Mouse (Mus musculus): ENCODE results near the gene Usp31. TPM values are rescaled to one million over a fixed set of nuclear protein-coding genes. Genes with fewer than 3 reads are reported as not detected.
A peak's percentile ranks its signal among the peaks of the same experiment; 100 is the strongest.

The Usp31 gene
- polyA plus RNA-seq, 1 experiment from 2014 or later, result 3.5 TPM

DNA sequence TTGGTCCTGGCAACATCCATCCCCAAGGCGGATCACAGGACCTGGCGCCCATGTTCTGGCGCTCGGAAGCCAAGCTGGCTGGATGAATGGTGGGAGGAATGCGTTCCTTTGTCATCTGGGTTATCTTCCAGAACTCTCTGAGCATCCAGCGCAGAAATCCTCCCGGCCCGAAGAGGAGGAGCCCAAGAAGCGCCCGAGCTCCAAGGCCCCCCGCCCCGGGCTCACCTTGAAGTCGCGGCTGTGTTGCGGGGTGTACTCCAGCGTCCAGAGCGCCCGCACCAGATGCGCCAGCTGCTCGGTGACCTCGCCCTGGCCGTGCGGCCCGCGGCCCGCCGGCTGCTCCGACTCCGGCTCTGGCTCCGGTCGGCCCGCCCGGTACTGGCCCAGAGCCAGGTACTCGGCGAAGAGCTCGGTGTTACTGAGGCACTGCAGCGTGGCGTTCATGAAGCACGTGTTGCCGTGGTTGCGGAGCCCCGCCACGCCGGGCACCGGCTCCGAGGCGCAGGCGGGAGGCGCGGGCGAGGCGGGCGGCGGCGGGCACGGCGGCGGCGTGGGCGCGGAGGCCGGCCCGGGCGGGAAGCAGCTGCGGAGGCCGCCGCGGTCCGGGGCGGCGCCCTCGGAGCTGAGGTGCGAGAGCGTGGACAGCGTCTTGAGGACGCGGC lies 511 bp downstream of the Usp31 start:
- ATAC-seq (ENCODE audit: insufficient number of reproducible peaks, insufficient read depth, low FRiP score, low read depth), result peak; percentile 30; the same call in 1 of the 2 replicates
- Histone ChIP-seq H3K27ac (ENCODE audit: low read length) (no peak overlapping the region), H3K9ac (replicated peaks; ENCODE audit: low read depth, low read length) (peak overlapping the region; percentile 60), H3K4me3 (ENCODE audit: low read depth, low read length) (peak overlapping the region; percentile 50), H3K36me3 (ENCODE audit: control insufficient read depth, insufficient read depth, low read length) (no peaks in the 10 kb centered on the region), H3K4me1 (ENCODE audit: control insufficient read depth, insufficient read depth, low read length) (peaks cover 13% of the 10 kb centered on the region; the same call in 1 of the 2 replicates), H3K27me3 (ENCODE audit: control insufficient read depth, insufficient read depth, low read length) (no peaks in the 10 kb centered on the region), H3K4me2 (replicated peaks; ENCODE audit: low read depth, low read length) (peak overlapping the region; percentile 96), H3K9me3 (ENCODE audit: control insufficient read depth, low read depth, low read length) (no peaks in the 10 kb centered on the region)
- WGBS, result under 1% methylated on average over 60 of the region's 77 CpGs

DNA sequence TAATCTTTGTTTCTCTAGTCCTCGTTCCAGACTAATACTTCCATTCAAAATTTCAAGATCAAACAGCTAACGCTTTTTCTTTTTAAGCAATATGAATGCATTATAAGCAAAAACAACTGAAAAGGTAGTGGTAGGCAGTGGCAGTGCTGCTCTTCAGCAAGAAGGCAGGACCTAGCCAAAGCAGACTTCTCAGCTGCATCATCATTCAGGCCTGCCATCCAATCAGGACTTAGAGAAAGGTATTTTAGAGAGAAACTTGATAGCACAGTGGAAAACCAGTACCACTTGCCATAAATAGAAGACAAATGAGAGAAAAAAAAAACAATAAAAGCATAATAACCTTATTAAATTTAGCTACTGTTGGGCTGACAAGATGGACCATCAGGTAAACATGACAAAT lies 2.0 kb downstream of the Usp31 start:
- Histone ChIP-seq H3K9me3 (ENCODE audit: control insufficient read depth, low read depth, low read length) (no peaks in the 10 kb centered on the region), H3K4me2 (replicated peaks; ENCODE audit: low read depth, low read length) (no peak overlapping the region), H3K4me1 (ENCODE audit: control insufficient read depth, insufficient read depth, low read length) (peaks cover 13% of the 10 kb centered on the region; the same call in 1 of the 2 replicates), H3K4me3 (ENCODE audit: low read depth, low read length) (no peak overlapping the region), H3K9ac (replicated peaks; ENCODE audit: low read depth, low read length) (no peak overlapping the region), H3K27ac (ENCODE audit: low read length) (no peak overlapping the region), H3K36me3 (ENCODE audit: control insufficient read depth, insufficient read depth, low read length) (no peaks in the 10 kb centered on the region), H3K27me3 (ENCODE audit: control insufficient read depth, insufficient read depth, low read length) (no peaks in the 10 kb centered on the region)
- 91% methylated on average over 2 of the region's 2 CpGs for WGBS
- no peak for ATAC-seq (ENCODE audit: insufficient number of reproducible peaks, insufficient read depth, low FRiP score, low read depth)

DNA sequence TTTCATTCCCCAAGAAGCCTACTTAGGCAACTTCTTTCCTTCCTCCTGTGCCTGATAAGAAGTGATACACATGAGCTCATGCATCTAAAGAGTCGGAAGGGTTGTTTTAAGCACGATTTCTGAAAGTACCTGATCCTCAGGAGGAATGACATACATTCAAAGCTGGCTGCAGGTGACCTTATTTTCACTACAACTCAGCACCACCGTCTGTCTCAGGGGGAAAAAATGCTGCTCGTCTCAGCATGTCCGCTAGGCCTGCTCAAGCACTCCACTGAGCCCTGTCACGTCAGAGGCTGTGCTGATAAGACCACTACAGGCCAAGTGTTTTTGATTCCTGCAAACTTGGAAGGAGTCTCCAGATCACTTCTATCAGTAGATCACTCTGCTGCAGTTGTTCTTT lies 5.1 kb downstream of the Usp31 start:
- 48% methylated on average over 6 of the region's 6 CpGs for WGBS
- Histone ChIP-seq H3K9ac (replicated peaks; ENCODE audit: low read depth, low read length) (no peak overlapping the region), H3K36me3 (ENCODE audit: control insufficient read depth, insufficient read depth, low read length) (no peaks in the 10 kb centered on the region), H3K27ac (ENCODE audit: low read length) (no peak overlapping the region), H3K4me2 (replicated peaks; ENCODE audit: low read depth, low read length) (no peak overlapping the region), H3K9me3 (ENCODE audit: control insufficient read depth, low read depth, low read length) (no peaks in the 10 kb centered on the region), H3K4me1 (ENCODE audit: control insufficient read depth, insufficient read depth, low read length) (peaks cover 13% of the 10 kb centered on the region; the same call in 1 of the 2 replicates), H3K27me3 (ENCODE audit: control insufficient read depth, insufficient read depth, low read length) (no peaks in the 10 kb centered on the region), H3K4me3 (ENCODE audit: low read depth, low read length) (no peak overlapping the region)
- no peak for ATAC-seq (ENCODE audit: insufficient number of reproducible peaks, insufficient read depth, low FRiP score, low read depth)

GRCm38 (mm10) chr7:121700480-121700879 lies 6.6 kb downstream of the Usp31 start:
- no peak for ATAC-seq (ENCODE audit: insufficient number of reproducible peaks, insufficient read depth, low FRiP score, low read depth)
- no peak overlapping the region for H3K4me3 ChIP-seq (ENCODE audit: low read depth, low read length)
- no peak overlapping the region for H3K9ac ChIP-seq (replicated peaks; ENCODE audit: low read depth, low read length)
- H3K27me3 ChIP-seq (ENCODE audit: control insufficient read depth, insufficient read depth, low read length), result no peaks in the 10 kb centered on the region
- no peak overlapping the region for H3K27ac ChIP-seq (ENCODE audit: low read length)
- WGBS, result 87% methylated on average over 3 of the region's 3 CpGs
- no peak overlapping the region for H3K4me2 ChIP-seq (replicated peaks; ENCODE audit: low read depth, low read length)
- H3K36me3 ChIP-seq (ENCODE audit: control insufficient read depth, insufficient read depth, low read length), result no peaks in the 10 kb centered on the region
- H3K4me1 ChIP-seq (ENCODE audit: control insufficient read depth, insufficient read depth, low read length), result peaks cover 6% of the 10 kb centered on the region; the same call in 1 of the 2 replicates
- H3K9me3 ChIP-seq (ENCODE audit: control insufficient read depth, low read depth, low read length), result no peaks in the 10 kb centered on the region

DNA sequence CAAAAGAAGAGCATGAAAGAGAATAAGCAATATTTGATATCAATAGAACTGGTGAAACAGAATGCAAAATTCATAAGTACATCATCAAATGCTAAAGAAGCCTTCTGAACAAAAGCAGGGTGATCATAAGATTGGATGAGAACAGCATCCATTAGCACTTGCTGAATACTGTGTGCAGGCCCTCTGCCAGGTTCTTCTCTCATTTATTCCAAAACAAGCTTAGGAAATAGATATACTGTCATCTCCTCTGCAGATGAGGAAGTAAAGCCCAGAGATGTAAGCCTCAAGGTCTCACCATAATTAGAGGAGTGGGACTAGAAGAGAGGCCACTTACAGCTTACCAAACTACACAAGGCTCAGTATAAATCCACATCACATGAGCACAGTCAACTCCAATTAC lies 7.8 kb downstream of the Usp31 start:
- ATAC-seq (ENCODE audit: insufficient number of reproducible peaks, insufficient read depth, low FRiP score, low read depth), result no peak
- H3K9me3 ChIP-seq (ENCODE audit: control insufficient read depth, low read depth, low read length), result no peaks in the 10 kb centered on the region

GRCm38 (mm10) chr7:121697574-121697973 lies 9.5 kb downstream of the Usp31 start:
- no peaks in the 10 kb centered on the region for H3K9me3 ChIP-seq (ENCODE audit: control insufficient read depth, low read depth, low read length)
- ATAC-seq (ENCODE audit: insufficient number of reproducible peaks, insufficient read depth, low FRiP score, low read depth), result no peak
- no peaks in the 10 kb centered on the region for H3K27me3 ChIP-seq (ENCODE audit: control insufficient read depth, insufficient read depth, low read length)
- H3K4me3 ChIP-seq (ENCODE audit: low read depth, low read length), result no peak overlapping the region
- no peak overlapping the region for H3K9ac ChIP-seq (replicated peaks; ENCODE audit: low read depth, low read length)
- H3K36me3 ChIP-seq (ENCODE audit: control insufficient read depth, insufficient read depth, low read length), result no peaks in the 10 kb centered on the region
- no peak overlapping the region for H3K4me2 ChIP-seq (replicated peaks; ENCODE audit: low read depth, low read length)
- H3K27ac ChIP-seq (ENCODE audit: low read length), result no peak overlapping the region
- H3K4me1 ChIP-seq (ENCODE audit: control insufficient read depth, insufficient read depth, low read length), result no peaks in the 10 kb centered on the region
- 53% methylated on average over 1 of the region's 1 CpGs for WGBS

More for the DNA sequence above, 7.8 kb downstream of the Usp31 start:
- no peak overlapping the region for H3K4me2 ChIP-seq (replicated peaks; ENCODE audit: low read depth, low read length)
- no peak overlapping the region for H3K4me3 ChIP-seq (ENCODE audit: low read depth, low read length)
- H3K27me3 ChIP-seq (ENCODE audit: control insufficient read depth, insufficient read depth, low read length), result no peaks in the 10 kb centered on the region
- no peak overlapping the region for H3K9ac ChIP-seq (replicated peaks; ENCODE audit: low read depth, low read length)
- no peak overlapping the region for H3K27ac ChIP-seq (ENCODE audit: low read length)
- no peaks in the 10 kb centered on the region for H3K36me3 ChIP-seq (ENCODE audit: control insufficient read depth, insufficient read depth, low read length)
- H3K4me1 ChIP-seq (ENCODE audit: control insufficient read depth, insufficient read depth, low read length), result 0 out of 2 replicates have a peak, but pooled peaks cover 4% of the 10 kb centered on the region

- H3K27me3 ChIP-seq (ENCODE audit: control insufficient read depth, insufficient read depth, low read length), result no peaks in the 10 kb centered on the region
- ATAC-seq (ENCODE audit: insufficient number of reproducible peaks, insufficient read depth, low FRiP score, low read depth), result no peak
Observed at GRCm38 (mm10) chr7:121697170-121697569, 9.9 kb downstream of the Usp31 start.

GRCm38 (mm10) chr7:121691803-121692202 lies 15.2 kb downstream of the Usp31 start:
- no peak for ATAC-seq (ENCODE audit: insufficient number of reproducible peaks, insufficient read depth, low FRiP score, low read depth)
- no peak overlapping the region for H3K27ac ChIP-seq (ENCODE audit: low read length)
- no peaks in the 10 kb centered on the region for H3K4me1 ChIP-seq (ENCODE audit: control insufficient read depth, insufficient read depth, low read length)
- no peaks in the 10 kb centered on the region for H3K36me3 ChIP-seq (ENCODE audit: control insufficient read depth, insufficient read depth, low read length)
- WGBS, result 76% methylated on average over 2 of the region's 2 CpGs
- H3K27me3 ChIP-seq (ENCODE audit: control insufficient read depth, insufficient read depth, low read length), result no peaks in the 10 kb centered on the region
- H3K4me3 ChIP-seq (ENCODE audit: low read depth, low read length), result no peak overlapping the region
- H3K4me2 ChIP-seq (replicated peaks; ENCODE audit: low read depth, low read length), result no peak overlapping the region
- H3K9me3 ChIP-seq (ENCODE audit: control insufficient read depth, low read depth, low read length), result no peaks in the 10 kb centered on the region
- no peak overlapping the region for H3K9ac ChIP-seq (replicated peaks; ENCODE audit: low read depth, low read length)

More at GRCm38 (mm10) chr7:121697170-121697569, 9.9 kb downstream of the Usp31 start:
- Histone ChIP-seq H3K36me3 (ENCODE audit: control insufficient read depth, insufficient read depth, low read length) (no peaks in the 10 kb centered on the region), H3K9ac (replicated peaks; ENCODE audit: low read depth, low read length) (no peak overlapping the region), H3K4me3 (ENCODE audit: low read depth, low read length) (no peak overlapping the region), H3K4me2 (replicated peaks; ENCODE audit: low read depth, low read length) (no peak overlapping the region), H3K9me3 (ENCODE audit: control insufficient read depth, low read depth, low read length) (no peaks in the 10 kb centered on the region), H3K27ac (ENCODE audit: low read length) (no peak overlapping the region), H3K4me1 (ENCODE audit: control insufficient read depth, insufficient read depth, low read length) (no peaks in the 10 kb centered on the region)

DNA sequence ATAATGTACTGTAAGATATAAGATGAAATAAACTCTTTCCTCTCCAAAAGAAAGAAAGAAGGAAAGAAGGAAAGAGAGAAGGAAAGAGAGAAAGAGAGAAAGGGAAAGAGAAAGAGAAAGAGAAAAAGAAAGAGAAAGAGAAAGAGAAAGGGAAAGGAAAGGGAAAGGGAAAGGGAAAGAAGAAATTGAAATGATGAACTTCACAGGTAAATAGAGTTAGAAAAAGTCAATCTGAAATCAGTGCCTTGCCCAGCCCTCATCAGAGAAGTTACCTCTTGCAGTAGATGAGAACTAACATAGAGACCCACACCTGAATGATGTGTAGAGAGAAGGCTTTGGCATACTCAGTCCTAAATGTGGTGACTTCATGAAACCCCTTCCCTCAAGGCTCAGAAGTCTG lies 17.7 kb downstream of the Usp31 start:
- no peaks in the 10 kb centered on the region for H3K4me1 ChIP-seq (ENCODE audit: control insufficient read depth, insufficient read depth, low read length)
- H3K9ac ChIP-seq (replicated peaks; ENCODE audit: low read depth, low read length), result no peak overlapping the region
- H3K27me3 ChIP-seq (ENCODE audit: control insufficient read depth, insufficient read depth, low read length), result no peaks in the 10 kb centered on the region
- H3K36me3 ChIP-seq (ENCODE audit: control insufficient read depth, insufficient read depth, low read length), result no peaks in the 10 kb centered on the region
- H3K4me2 ChIP-seq (replicated peaks; ENCODE audit: low read depth, low read length), result no peak overlapping the region
- no peak overlapping the region for H3K27ac ChIP-seq (ENCODE audit: low read length)
- ATAC-seq (ENCODE audit: insufficient number of reproducible peaks, insufficient read depth, low FRiP score, low read depth), result no peak
- no peak overlapping the region for H3K4me3 ChIP-seq (ENCODE audit: low read depth, low read length)
- H3K9me3 ChIP-seq (ENCODE audit: control insufficient read depth, low read depth, low read length), result no peaks in the 10 kb centered on the region
